Mouse (Mus musculus) thymus, postnatal 10 days (tissue): ENCODE results near the gene Rpl18a.
A peak's percentile ranks its signal among the peaks of the same experiment; 100 is the strongest.

Experiments used
- DNase-seq, 2 experiments: peaks; one replicate each; pipeline ENCODE4 v3.0.0; 2021; ENCODE audit warnings: low spot score in 2 of 2

The Rpl18a gene

GRCm38 (mm10) chr8:70897021-70897680, at the start of gene Rpl18a:
Gene Rpl18a (minus strand): TSS chr8:70897412.
- peak; percentile 92 to 95 for DNase-seq

GRCm38 (mm10) chr8:70943187-70943586, 46.0 kb upstream of the Rpl18a start:
- no peak for DNase-seq

- no peak for DNase-seq
These were observed 44.3 kb upstream of the Rpl18a start for GRCm38 (mm10) chr8:70941478-70941877.

- DNase-seq, result no peak
These were observed 40.0 kb upstream of the Rpl18a start for GRCm38 (mm10) chr8:70937200-70937599.

- no peak for DNase-seq
These were observed 37.6 kb upstream of the Rpl18a start for GRCm38 (mm10) chr8:70934786-70935185.

GRCm38 (mm10) chr8:70933036-70933435, 35.8 kb upstream of the Rpl18a start:
- DNase-seq, result no peak

GRCm38 (mm10) chr8:70931731-70932130, 34.5 kb upstream of the Rpl18a start:
- DNase-seq, result no peak

GRCm38 (mm10) chr8:70928778-70929322, 31.6 kb upstream of the Rpl18a start:
- DNase-seq, result no peak

- DNase-seq, result no peak
These were observed 30.9 kb upstream of the Rpl18a start for GRCm38 (mm10) chr8:70928096-70928495.

GRCm38 (mm10) chr8:70926396-70926795, 29.2 kb upstream of the Rpl18a start:
- no peak for DNase-seq

GRCm38 (mm10) chr8:70925754-70926153, 28.5 kb upstream of the Rpl18a start:
- no peak for DNase-seq

GRCm38 (mm10) chr8:70924151-70924550, 26.9 kb upstream of the Rpl18a start:
- DNase-seq, result no peak

- no peak for DNase-seq
These were observed 23.1 kb upstream of the Rpl18a start for GRCm38 (mm10) chr8:70920049-70920922.

- DNase-seq, result no peak
These were observed 17.5 kb upstream of the Rpl18a start for GRCm38 (mm10) chr8:70914704-70915103.

GRCm38 (mm10) chr8:70913523-70913922, 16.3 kb upstream of the Rpl18a start:
- DNase-seq, result no peak

- DNase-seq, result no peak
These were observed 15.7 kb upstream of the Rpl18a start for GRCm38 (mm10) chr8:70912955-70913354.

- no peak for DNase-seq
These were observed 14.4 kb upstream of the Rpl18a start for GRCm38 (mm10) chr8:70911596-70911995.

GRCm38 (mm10) chr8:70907518-70907917, 10.3 kb upstream of the Rpl18a start:
- DNase-seq, result no peak

- peak; percentile 86 to 92 for DNase-seq
These were observed 8.9 kb upstream of the Rpl18a start, which contains the start of gene Map1s for GRCm38 (mm10) chr8:70905831-70906736. Gene Map1s (plus strand): TSS chr8:70905932.

- DNase-seq, result no peak
These were observed 8.2 kb upstream of the Rpl18a start for GRCm38 (mm10) chr8:70905463-70905830.

GRCm38 (mm10) chr8:70904532-70904931, 7.3 kb upstream of the Rpl18a start:
- DNase-seq, result no peak

GRCm38 (mm10) chr8:70903582-70903981, 6.4 kb upstream of the Rpl18a start:
- DNase-seq, result no peak
